Mouse (Mus musculus) neural tube, postnatal 0 days (tissue): ENCODE results near the gene Asb8. TPM values are rescaled to one million over a fixed set of nuclear protein-coding genes. Genes with fewer than 3 reads are reported as not detected.

ENCODE experiments used
- polyA plus RNA-seq: library from polyadenylated mRNA; unstranded; fragments of >200 nt; fragmentation: Nextera tagmentation; extraction: Ambion mirVana; gene quantifications from 2 replicates; pipeline ENCODE4 v1.2.1, GENCODE M21; 2015

Asb8 gene
- 58.5 and 60.2 TPM in 2 replicates for polyA plus RNA-seq

DNA sequence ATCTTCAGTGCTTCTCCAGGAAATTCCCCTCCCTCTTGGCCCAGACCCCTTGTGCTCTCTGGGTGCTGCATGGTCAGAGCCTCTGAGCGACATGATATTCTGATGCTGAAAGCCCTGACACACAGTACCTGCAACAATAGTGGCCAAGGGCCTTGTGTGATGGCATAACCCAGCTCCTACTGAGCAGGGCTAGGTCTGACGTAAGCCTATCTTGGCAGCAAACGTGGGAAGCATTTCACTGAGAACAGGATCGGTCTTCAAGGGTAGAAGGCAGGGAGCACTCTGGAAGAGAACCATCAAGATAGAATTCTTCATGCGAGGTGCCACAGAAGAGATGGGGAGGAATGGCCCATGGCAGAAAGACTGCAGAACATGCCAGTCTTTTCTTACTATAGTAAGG, at the start of gene Asb8:
Gene Asb8 (minus strand): TSS at position 101 of the 400 bp plus-strand sequence.

DNA sequence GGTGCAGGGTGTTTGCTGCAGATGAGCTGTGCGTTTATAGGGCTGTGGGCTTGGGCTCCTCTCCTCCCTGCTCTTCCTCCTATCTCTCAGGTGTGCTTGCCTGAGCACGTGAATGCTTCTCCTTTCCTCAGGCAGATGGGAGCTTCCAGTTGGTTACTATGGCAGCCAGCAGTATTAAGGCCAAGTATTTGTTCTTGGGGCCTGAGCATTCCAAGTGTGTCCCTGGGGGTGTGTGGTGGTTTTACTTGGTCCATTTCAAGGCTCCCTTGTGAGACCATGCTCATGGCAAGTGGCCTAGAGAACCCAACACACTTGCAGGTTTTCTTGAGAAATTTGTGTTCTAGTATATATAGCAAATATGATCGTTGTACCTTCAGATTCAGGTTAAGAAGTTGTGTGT, 30.0 kb upstream of the Asb8 start, which contains the start of gene Olfr288:
Gene Olfr288 (minus strand): TSS at position 101 of the 400 bp plus-strand sequence.

DNA sequence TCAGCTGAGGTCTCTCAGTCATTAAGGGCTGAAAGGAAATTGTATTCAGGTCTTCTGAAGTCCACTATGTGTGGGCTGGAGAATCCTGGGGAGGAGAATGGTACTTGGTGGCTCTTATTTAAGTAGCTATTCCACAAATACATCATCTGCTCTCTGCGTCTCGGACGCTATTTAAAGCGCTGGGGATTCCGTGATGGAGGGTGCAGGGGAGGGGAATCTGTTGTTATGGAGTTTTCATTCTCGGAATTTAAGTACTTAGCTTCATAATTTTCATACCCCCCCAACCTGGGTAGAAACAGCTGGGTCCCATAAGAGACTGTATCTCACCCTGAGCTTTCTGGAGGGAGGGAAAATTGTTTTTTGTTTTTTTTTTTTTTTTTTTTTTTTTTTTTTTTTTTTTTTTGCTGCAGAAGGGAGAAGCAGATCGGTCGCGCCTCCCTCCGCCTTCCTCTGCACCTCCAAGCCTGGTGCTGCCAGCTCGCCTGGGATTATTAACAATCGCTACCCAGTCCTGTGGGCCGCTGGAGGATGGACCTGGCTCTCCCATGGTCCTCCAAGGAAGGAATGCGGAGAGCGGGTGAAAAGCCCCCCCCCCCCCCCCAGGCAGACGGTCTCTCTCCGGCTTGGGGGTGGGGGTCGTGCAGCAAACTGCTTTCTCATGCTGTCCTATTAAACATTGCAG, 1.7 kb upstream of the Asb8 start, which contains the start of gene Ccdc184:
Gene Ccdc184 (plus strand): TSS at position 196 of the 682 bp plus-strand sequence.

DNA sequence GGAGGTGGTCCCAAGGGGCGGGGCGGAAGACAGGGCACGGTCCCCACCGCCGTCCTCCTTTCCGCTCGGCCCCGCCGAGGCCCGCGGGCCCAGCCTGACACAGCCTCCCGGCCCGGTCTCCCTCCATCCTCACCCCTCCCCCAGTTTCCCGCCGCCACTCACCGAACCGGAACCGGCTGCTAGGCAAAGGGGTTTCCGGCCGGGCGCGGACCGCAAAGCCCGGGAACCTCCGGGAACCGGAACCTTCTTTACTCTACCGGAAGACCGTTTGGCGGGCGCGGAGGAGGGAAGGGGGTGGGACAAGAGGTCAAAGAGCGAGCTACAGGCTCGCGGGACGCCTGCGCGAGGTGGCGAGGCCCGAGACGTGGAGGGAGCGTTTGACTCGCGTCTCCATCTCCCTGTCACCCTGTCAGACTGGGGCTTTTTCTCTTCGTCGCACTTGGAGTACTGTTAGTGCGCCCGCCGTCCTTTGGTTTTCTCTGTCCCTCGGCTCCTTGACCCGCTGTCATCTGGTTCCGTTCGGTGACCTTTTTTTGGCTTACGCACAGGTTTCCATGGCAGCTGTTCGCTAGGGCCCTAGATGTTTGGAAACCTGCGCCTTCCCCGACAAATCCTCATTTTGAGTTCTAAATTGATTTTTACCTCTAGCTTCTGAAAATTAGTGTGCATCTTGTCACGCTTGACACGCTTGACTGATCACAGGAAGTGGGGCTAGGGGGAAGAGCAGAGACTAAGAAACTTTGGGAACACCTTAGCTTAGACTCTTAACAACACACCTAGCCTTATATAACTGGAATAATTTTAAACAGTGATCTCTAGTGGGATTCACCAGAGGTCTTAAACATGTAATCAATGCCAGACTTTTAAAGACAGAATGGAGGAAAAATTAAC, 72.1 kb downstream of the Asb8 start, which contains the start of gene Senp1:
Gene Senp1 (minus strand): TSS at position 624 of the 891 bp plus-strand sequence.

DNA sequence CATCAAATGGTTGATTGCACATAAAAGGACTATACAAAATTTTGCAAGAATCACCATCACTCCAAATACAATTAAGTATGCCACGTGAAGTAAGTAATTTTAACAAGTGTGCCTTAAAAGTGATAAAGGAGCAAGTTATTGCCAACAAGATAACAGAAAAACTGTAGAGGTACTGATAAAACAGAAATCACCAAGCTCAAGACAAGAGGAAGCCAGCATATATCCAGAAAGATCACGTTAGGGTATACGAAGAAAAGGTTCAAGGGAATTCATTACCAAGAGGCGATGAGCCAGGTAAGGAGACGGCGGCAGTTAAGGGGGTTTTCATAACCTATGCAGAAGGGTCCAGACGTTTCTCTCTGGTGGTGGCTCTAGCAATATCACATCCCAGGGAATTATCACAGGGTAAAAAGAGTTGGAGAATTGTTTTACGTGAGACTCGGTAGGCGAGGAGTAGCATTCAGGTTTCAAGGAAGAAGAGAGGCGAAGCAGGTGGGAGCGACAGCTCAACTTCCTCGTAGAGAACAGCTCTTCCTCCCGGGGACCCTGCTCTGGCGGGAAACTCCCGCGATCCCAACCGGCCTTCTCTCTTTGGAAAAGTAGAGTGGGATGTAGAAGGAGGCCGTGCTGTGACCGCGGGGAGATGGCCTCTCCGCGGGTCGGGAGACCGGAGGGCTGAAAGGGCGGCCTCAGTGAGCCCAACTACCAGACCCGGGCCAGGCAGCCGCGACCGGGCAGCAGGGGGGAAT, 72.9 kb downstream of the Asb8 start, which contains the start of gene Pfkm:
Gene Pfkm (plus strand): TSS at position 218 of the 749 bp plus-strand sequence.

Other genes starting within 250 kb of the Asb8 start
- 36.3 and 44.7 TPM in 2 replicates for gene Tmem106c, start 201.4 kb downstream of the Asb8 start, polyA plus RNA-seq
- 2.6 and 4.1 TPM in 2 replicates for gene Col2a1, start 160.9 kb downstream of the Asb8 start, polyA plus RNA-seq
- 93.8 and 101 TPM in 2 replicates for gene Pfkm, start 73.0 kb downstream of the Asb8 start, polyA plus RNA-seq
- 12.5 and 13.7 TPM in 2 replicates for gene Senp1, start 71.9 kb downstream of the Asb8 start, polyA plus RNA-seq
- 106 and 120 TPM in 2 replicates for gene Ccdc184, start 1.5 kb upstream of the Asb8 start, polyA plus RNA-seq
- 0.36 TPM in 1 of 2 replicates, not detected in the other for gene Olfr288, start 29.9 kb upstream of the Asb8 start, polyA plus RNA-seq
- gene Gm44579, start 55.4 kb upstream of the Asb8 start, polyA plus RNA-seq = 0.45 TPM in 1 of 2 replicates, not detected in the other
- gene Olfr287, start 55.4 kb upstream of the Asb8 start, polyA plus RNA-seq = 6.5 TPM in 2 replicates
- not detected in 2 replicates for gene Olfr286, start 68.8 kb upstream of the Asb8 start, polyA plus RNA-seq
- gene H1fnt, start 91.7 kb upstream of the Asb8 start, polyA plus RNA-seq = not detected in 2 replicates
- 8.0 and 9.8 TPM in 2 replicates for gene Zfp641, start 130.5 kb upstream of the Asb8 start, polyA plus RNA-seq
- not detected in 2 replicates for gene Olfr285, start 151.7 kb upstream of the Asb8 start, polyA plus RNA-seq
- not detected in 2 replicates for gene Olfr284, start 175.4 kb upstream of the Asb8 start, polyA plus RNA-seq
- not detected in 2 replicates for gene Olfr283, start 215.3 kb upstream of the Asb8 start, polyA plus RNA-seq